Mouse (Mus musculus) limb, embryonic 12.5 days (tissue): ENCODE measurements around the gene Ispd. TPM values are rescaled to one million over a fixed set of nuclear protein-coding genes. Genes with fewer than 3 reads are reported as not detected.

Experiments used
- polyA plus RNA-seq: library from polyadenylated mRNA; unstranded; fragments of >200 nt; fragmentation: Nextera tagmentation; extraction: Ambion mirVana; gene quantifications from 2 replicates; pipeline ENCODE4 v1.2.1, GENCODE M21; 2016

Ispd gene
- polyA plus RNA-seq, 1 experiment from 2014 or later, result 7.6 TPM

Other genes starting within 250 kb of the Ispd start
- gene Ankmy2, start 224.3 kb upstream of the Ispd start, polyA plus RNA-seq, result 27.5 and 29.2 TPM in 2 replicates
- 267 and 285 TPM in 2 replicates for gene Bzw2, start 223.4 kb upstream of the Ispd start, polyA plus RNA-seq
- gene Lrrc72, start 128.1 kb upstream of the Ispd start, polyA plus RNA-seq, result not detected in 2 replicates
- 44.2 and 47.6 TPM in 2 replicates for gene Sostdc1, start 67.3 kb upstream of the Ispd start, polyA plus RNA-seq
- 2.0 and 2.7 TPM in 2 replicates for gene D630036H23Rik, start 731 bp downstream of the Ispd start, polyA plus RNA-seq